17 mouse cellular contexts compared by ENCODE assay signal in genomic region chr7:111545614-111546013, GRCm38 (mm10).
"Had no signal": no experiment of that assay in that cellular context is flagged by ENCODE, and none has a peak within 500 bp of the region (broad histone marks: within the 10 kb centered on the region; RNA-seq: fewer than 3 reads in every experiment).

No protein-coding gene starts in this region.

- ATAC-seq: midbrain, embryonic 15.5 days had no signal

- H3K9me3 ChIP-seq: midbrain, embryonic 15.5 days; neural tube, embryonic 13.5 days; neural tube, embryonic 15.5 days had no signal

- H3K36me3 ChIP-seq: midbrain, embryonic 15.5 days; neural tube, embryonic 13.5 days; neural tube, embryonic 15.5 days had no signal

- H3K27me3 ChIP-seq: midbrain, embryonic 15.5 days; neural tube, embryonic 13.5 days; neural tube, embryonic 15.5 days had no signal

- H3K4me2 ChIP-seq: lung, embryonic 14.5 days; midbrain, embryonic 15.5 days; neural tube, embryonic 13.5 days; neural tube, embryonic 15.5 days had no signal

- H3K9ac ChIP-seq: liver, embryonic 14.5 days; lung, embryonic 14.5 days; midbrain, embryonic 15.5 days; neural tube, embryonic 13.5 days; neural tube, embryonic 15.5 days had no signal

- H3K4me3 ChIP-seq: midbrain, embryonic 15.5 days; myocyte; neural tube, embryonic 13.5 days; neural tube, embryonic 15.5 days had no signal

- H3K27ac ChIP-seq: liver, embryonic 14.5 days; neural tube, embryonic 13.5 days had no signal

- DNase-seq: lung, adult 18-20 months; lung, embryonic 14.5 days; lung, postnatal 10 days; lung, postnatal 4 days; retina, postnatal 1 day; right cerebral cortex, adult 18-20 months; right cerebral cortex, postnatal 25 days; right cerebral cortex, postnatal 4 days; spleen, adult 18-20 months; thymus, adult 18-20 months; thymus, postnatal 14 days; thymus, postnatal 36 days had no signal
